Mouse (Mus musculus): ENCODE data around the gene Rpia.

The Rpia gene

GRCm38 (mm10) chr6:70751251-70751897, 40.7 kb downstream of the Rpia start:
- no peak for DNase-seq (ENCODE audit: low read depth)

GRCm38 (mm10) chr6:70749750-70750149, 42.3 kb downstream of the Rpia start:
- DNase-seq (ENCODE audit: low read depth) = no peak

- no peak for DNase-seq (ENCODE audit: low read depth)
Measured at GRCm38 (mm10) chr6:70747702-70748101, 44.3 kb downstream of the Rpia start.

- DNase-seq (ENCODE audit: low read depth) = no peak
Measured at GRCm38 (mm10) chr6:70743902-70744301, 48.1 kb downstream of the Rpia start.

GRCm38 (mm10) chr6:70742833-70743232, 49.2 kb downstream of the Rpia start:
- DNase-seq (ENCODE audit: low read depth) = no peak

- DNase-seq (ENCODE audit: low read depth) = no peak
Measured at GRCm38 (mm10) chr6:70740535-70740934, 51.5 kb downstream of the Rpia start.

- DNase-seq (ENCODE audit: low read depth) = no peak
Measured at GRCm38 (mm10) chr6:70739456-70739855, 52.6 kb downstream of the Rpia start.

- DNase-seq (ENCODE audit: low read depth) = no peak
Measured at GRCm38 (mm10) chr6:70735528-70735927, 56.5 kb downstream of the Rpia start.

GRCm38 (mm10) chr6:70730828-70731227, 61.2 kb downstream of the Rpia start:
- no peak for DNase-seq (ENCODE audit: low read depth)

- DNase-seq (ENCODE audit: low read depth) = no peak
Measured at GRCm38 (mm10) chr6:70729125-70729524, 62.9 kb downstream of the Rpia start.

GRCm38 (mm10) chr6:70727094-70727721, 64.8 kb downstream of the Rpia start:
- DNase-seq (ENCODE audit: low read depth) = no peak

GRCm38 (mm10) chr6:70725639-70726038, 66.4 kb downstream of the Rpia start:
- DNase-seq (ENCODE audit: low read depth) = no peak

GRCm38 (mm10) chr6:70724722-70725121, 67.3 kb downstream of the Rpia start:
- no peak for DNase-seq (ENCODE audit: low read depth)

- no peak for DNase-seq (ENCODE audit: low read depth)
Measured at GRCm38 (mm10) chr6:70722298-70722697, 69.7 kb downstream of the Rpia start.

GRCm38 (mm10) chr6:70718760-70719159, 73.3 kb downstream of the Rpia start:
- no peak for DNase-seq (ENCODE audit: low read depth)

- no peak for DNase-seq (ENCODE audit: low read depth)
Measured at GRCm38 (mm10) chr6:70718164-70718563, 73.9 kb downstream of the Rpia start.

- DNase-seq (ENCODE audit: low read depth) = no peak
Measured at GRCm38 (mm10) chr6:70716701-70717393, 75.2 kb downstream of the Rpia start.

Measured in NIH3T3 (cell line).